Mouse (Mus musculus) intestine, embryonic 16.5 days (tissue): ENCODE measurements at regions not wholly inside any gene's neighbourhood (a gene's known extent, or its start where the extent isn't known, plus 50 kb on each side); places are given as distances from the start of the nearest gene placed in this dataset.

Experiments used
- ATAC-seq: fragments of 200-750 bp; cut with Nextera tagmentation; 2 replicates; pipeline ENCODE4 v1.8.0; 2017; ENCODE audit warnings: moderate TSS enrichment, moderate library complexity
- H3K27ac ChIP-seq: fragments of 300-500 bp; sonication (generic); 2 replicates; pipeline ENCODE4 v1.5.1; 2014; ENCODE audit warnings: mild to moderate bottlenecking, low read length
- H3K27me3 ChIP-seq: fragments of 300-500 bp; sonication (generic); replicated peaks from 2 replicates; pipeline ENCODE4 v1.6.1; 2014; ENCODE audit warnings: low read length, control low read depth, mixed read lengths; ENCODE audit not compliant: control insufficient read depth, insufficient read depth
- H3K36me3 ChIP-seq: fragments of 300-500 bp; sonication (generic); 2 replicates; pipeline ENCODE4 v1.6.1; 2014; ENCODE audit warnings: low read length, control low read depth; ENCODE audit not compliant: control insufficient read depth, insufficient read depth
- H3K4me1 ChIP-seq: fragments of 300-500 bp; sonication (generic); 2 replicates; pipeline ENCODE4 v1.6.1; 2014; ENCODE audit warnings: low read length, control low read depth, mixed read lengths; ENCODE audit not compliant: control insufficient read depth, insufficient read depth
- H3K4me2 ChIP-seq: fragments of 300-500 bp; sonication (generic); 2 replicates; pipeline ENCODE4 v1.6.1; 2014; ENCODE audit warnings: low read depth, low read length, control low read depth
- H3K4me3 ChIP-seq: fragments of 300-500 bp; sonication (generic); 2 replicates; pipeline ENCODE4 v1.5.1; 2014; ENCODE audit warnings: mild to moderate bottlenecking, low read length
- H3K9ac ChIP-seq: fragments of 300-500 bp; sonication (generic); 2 replicates; pipeline ENCODE4 v1.6.1; 2014; ENCODE audit warnings: low read depth, low read length
- H3K9me3 ChIP-seq: fragments of 300-500 bp; sonication (generic); 2 replicates; pipeline ENCODE4 v1.6.1; 2016; ENCODE audit warnings: low read length, control low read depth; ENCODE audit not compliant: control insufficient read depth
- WGBS: fragments of 180-500 bp; shearing (Covaris S2); extraction: QIAGEN DNeasy Blood & Tissue Kit; methylation state at CpG from one replicate; pipeline ENCODE4 v1.1.7; 2014; 5-methylcytosine and 5-hydroxymethylcytosine counted together

GRCm38 (mm10) chr13:72576485-72576884, 52.1 kb upstream of the Irx2 start:
- H3K9ac ChIP-seq, result no peak overlapping the region
- no peak overlapping the region for H3K27ac ChIP-seq
- H3K4me3 ChIP-seq, result no peak overlapping the region
- ATAC-seq, result no peak
- H3K4me1 ChIP-seq, result no peaks in the 10 kb centered on the region
- WGBS, result 27% methylated on average over 6 of the region's 6 CpGs
- H3K4me2 ChIP-seq, result no peak overlapping the region
- H3K9me3 ChIP-seq, result no peaks in the 10 kb centered on the region
- no peaks in the 10 kb centered on the region for H3K27me3 ChIP-seq
- H3K36me3 ChIP-seq, result no peaks in the 10 kb centered on the region

GRCm38 (mm10) chr13:72578416-72578815, 50.2 kb upstream of the Irx2 start:
- H3K36me3 ChIP-seq, result no peaks in the 10 kb centered on the region
- no peak for ATAC-seq
- H3K27ac ChIP-seq, result no peak overlapping the region
- H3K4me3 ChIP-seq, result no peak overlapping the region
- no peak overlapping the region for H3K4me2 ChIP-seq
- no peak overlapping the region for H3K9ac ChIP-seq
- H3K4me1 ChIP-seq, result no peaks in the 10 kb centered on the region
- H3K9me3 ChIP-seq, result no peaks in the 10 kb centered on the region
- WGBS, result 80% methylated on average over 3 of the region's 3 CpGs
- no peaks in the 10 kb centered on the region for H3K27me3 ChIP-seq
